Mouse (Mus musculus) liver, adult 2 months (tissue): ENCODE results near the gene 1700022I11Rik.

Source experiments
- CTCF ChIP-seq: fragments of 200-500 bp; IDR thresholded peaks from 2 replicates; pipeline ENCODE4 v1.5.1; 2011; ENCODE audit warnings: low read depth, low read length, control low read depth
- POLR2A ChIP-seq: fragments of 200-500 bp; IDR thresholded peaks from 2 replicates; pipeline ENCODE4 v1.6.1; 2011; ENCODE audit warnings: low read length, control low read depth; ENCODE audit not compliant: insufficient read depth; ENCODE audit errors: extremely low read depth

GRCm38 (mm10) chr4:43024673-43025072 is 55.3 kb downstream of the 1700022I11Rik start:
- no peak for TF ChIP-seq POLR2A
- no peak for TF ChIP-seq CTCF
